Mouse (Mus musculus) heart, postnatal 25 days (tissue): ENCODE results near the gene Gimap8. TPM values are rescaled to one million over a fixed set of nuclear protein-coding genes. Genes with fewer than 3 reads are reported as not detected.

Source experiments
- DNase-seq: peaks from one replicate; pipeline ENCODE4 v3.0.0; 2022; ENCODE audit warnings: low spot score
- intact Hi-C: fragments of 180-260 bp; cut with DNase I; formaldehyde crosslinking; loops from one replicate; pipeline ENCODE4 v1.15.1; 2025
- total RNA-seq, 2 experiments: library from RNA; stranded (reverse); gene quantifications; 2 replicates each; pipeline ENCODE4 v1.2.3; 2021

Gimap8 gene
- total RNA-seq, 2 experiments from 2014 or later = 7.8 to 8.0 TPM

DNA sequence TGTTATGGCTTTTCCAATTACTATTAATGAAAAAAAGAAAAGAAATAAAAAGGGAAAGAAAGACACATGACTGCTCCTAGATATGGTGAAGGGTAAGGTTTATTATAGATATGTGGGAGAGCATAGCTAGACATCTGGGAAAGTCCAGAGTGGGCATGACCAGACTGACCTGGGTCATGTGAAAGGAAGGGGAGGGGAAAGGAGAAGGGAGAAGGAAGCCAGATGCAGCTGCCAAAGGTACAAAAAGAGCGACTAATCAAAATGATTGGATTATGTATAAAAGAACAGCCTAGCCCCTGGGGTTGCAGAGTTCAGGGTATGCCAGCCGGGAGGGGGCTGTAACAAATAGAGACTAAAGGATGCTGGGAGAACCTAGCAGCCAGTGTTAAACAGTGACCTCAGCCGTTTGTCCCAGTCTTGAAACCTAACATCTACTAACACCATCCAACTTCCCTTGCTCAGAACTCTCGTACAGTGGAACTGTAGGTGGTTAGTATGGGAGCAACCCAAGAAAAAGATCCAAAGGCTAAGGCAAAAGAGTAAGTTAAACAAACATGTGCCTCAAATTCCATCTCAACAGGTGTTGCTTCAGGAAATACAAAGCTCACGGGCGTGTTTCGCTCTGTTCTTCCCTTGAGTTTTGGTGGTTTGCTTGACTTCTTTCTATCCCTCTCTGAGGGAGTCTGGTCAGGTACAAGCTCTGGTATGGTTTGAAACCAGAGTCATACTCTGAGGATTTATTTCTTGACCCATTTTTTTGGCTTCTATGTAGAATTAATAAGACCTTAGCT, 51.2 kb downstream of the Gimap8 start:
- intact Hi-C loops = no loop called here
- DNase-seq = no peak

DNA sequence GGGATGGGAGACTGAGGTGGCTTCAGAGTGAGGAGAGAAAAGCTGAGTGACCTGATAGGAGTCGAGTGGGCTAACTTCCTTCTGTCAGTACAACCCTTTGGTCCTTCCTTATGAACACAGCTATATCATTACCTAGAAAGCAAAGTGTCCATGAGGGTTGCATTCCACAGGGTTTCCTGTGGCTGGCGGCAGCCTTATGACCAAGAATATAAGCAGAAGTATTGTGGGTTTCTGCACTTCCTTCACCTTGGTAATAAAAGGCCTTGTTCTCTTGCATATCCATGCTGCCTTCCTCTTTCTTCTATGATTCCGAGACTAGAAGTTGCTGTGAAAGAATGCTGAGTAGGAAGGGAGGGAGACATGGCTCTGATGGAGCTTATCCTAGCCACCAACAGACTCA, 51.9 kb downstream of the Gimap8 start:
- DNase-seq = no peak
- intact Hi-C loops = no loop called here

DNA sequence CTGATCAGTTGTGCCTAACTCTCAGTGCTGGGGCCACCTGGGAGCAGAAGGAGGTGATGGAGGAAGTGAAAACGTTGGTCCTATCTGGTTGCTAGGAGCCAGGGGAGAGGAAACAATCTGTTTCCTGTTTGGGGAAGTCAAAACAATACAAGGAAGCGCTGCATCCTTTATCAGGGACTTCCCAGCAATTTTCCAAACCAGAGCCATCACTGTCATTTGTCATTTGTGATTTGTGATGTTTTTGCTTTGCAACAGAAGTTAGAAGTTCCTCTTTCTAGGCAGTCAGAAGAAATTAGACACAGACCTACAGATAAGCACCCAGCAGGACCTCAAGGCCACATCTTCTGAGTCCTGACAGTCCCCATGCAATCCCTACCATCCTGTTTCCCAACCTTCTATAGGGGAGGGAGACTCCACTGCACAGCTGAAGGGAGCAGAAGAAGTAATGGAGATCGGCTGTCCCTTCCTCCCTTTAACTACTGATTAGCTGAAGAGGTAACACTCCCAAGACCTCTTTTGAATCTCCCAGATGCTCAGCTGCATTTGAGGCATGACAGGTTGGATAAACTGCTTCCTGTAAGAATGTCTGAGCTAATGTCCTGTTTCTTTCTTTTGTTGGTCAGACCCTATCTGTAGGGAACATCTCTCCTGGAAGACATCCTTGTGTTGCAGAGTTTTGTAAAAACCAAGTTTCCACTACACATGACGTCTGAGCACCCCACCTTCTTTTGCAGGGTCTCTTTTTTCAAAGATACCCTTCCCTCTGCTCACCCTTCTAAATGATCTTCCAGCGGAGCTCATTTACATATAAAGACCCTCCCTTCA, 53.4 kb downstream of the Gimap8 start:
- intact Hi-C loops = loop anchor here (5.0 kb wide), 2 partner anchors 42 to 53 kb away; partner anchors contain the start of gene Gimap8
- peak; percentile 35 for DNase-seq

DNA sequence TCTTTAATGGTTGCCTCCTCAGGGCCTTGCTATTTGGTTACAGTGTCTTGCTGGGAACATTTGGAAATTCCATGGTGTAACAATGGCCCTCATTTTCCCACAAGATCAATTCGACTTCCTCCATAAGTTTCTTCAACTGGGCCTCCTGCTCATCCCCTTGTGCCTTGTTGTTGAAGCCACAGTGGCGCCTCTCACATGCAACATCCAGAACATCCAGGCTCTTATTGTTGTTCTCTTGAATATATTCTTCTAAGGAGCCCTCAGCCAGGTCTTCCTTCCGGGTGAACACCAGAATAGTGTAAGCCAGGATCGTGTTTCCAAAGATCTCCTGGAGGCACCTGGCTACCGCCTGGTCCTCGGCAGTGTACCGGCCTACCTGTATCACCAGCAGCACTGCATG, 55.1 kb downstream of the Gimap8 start:
- no peak for DNase-seq
- intact Hi-C loops = loop anchor here (5.0 kb wide), 2 partner anchors 40 to 55 kb away; partner anchors contain the start of gene Gimap8

DNA sequence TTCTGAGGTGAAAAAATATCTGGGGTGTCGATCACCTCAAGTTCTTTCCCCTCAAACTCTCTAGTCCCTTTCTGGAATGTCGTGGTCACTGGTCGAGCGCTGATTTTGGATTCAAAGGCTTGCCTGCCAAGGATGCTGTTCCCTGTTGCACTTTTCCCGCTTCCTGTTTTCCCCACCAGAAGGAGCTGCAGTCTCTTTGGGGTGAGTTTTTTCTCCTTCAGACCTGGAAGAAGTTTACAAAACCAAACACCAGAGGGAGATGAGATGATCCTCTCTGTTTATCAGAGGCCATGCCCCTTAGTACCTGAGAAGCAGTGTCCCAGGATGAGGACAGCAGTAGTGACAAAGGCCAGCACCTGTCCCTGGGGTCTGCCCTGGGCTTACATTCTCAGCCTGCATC, 55.6 kb downstream of the Gimap8 start:
- DNase-seq = no peak
- intact Hi-C loops = loop anchor here (5.0 kb wide), 2 partner anchors 40 to 55 kb away; partner anchors contain the start of gene Gimap8

DNA sequence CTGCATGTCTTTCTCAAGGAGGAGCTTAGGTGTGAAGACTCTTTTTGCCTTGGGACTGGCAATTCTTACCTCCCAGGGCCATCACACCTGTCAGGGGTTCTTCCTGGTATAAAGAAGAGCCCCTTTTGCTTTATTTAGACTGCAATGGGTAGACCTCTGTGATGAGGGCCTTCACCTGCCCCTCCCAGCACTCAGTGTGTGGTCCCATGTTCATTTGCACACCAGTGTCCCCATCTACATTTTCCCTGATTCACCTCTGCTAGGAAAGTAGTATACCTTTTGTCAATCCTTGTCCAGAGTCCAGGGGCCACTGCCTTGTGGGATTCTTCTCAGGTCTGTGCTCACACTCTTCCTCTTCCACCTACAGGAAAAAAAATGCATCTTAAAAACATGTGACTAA, 57.1 kb downstream of the Gimap8 start:
- intact Hi-C loops = loop anchor here (2.0 to 5.0 kb wide), 3 partner anchors 17 to 57 kb away; partner anchors contain the start of gene Gimap8
- no peak for DNase-seq

DNA sequence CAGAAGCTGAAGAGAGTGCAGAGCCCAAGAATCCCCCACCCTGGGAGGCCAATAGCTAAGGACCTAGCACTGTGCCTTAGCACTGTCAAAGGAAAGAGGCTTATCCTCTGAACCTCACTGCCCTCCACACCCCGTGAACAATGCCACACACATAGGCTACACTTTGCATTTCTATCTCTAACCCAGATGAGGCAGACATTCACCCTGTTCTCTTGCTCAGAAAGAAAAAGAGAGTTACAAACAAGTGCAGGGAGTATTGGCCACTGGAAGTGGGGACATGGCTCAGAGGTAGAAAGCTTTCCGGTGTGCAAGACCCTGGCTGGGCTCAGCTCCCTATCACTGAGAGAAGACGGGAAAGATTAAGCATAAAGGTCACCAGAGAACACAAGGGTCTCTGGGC, 59.1 kb downstream of the Gimap8 start:
- intact Hi-C loops = no loop called here
- no peak for DNase-seq

Other genes with a start within 250 kb of the Gimap8 start
- 10 to 100 TPM; 11.7 to 12.4 TPM for gene Zfp467, start 201.4 kb upstream of the Gimap8 start, total RNA-seq
- under 1 TPM; 0.14 to 0.55 TPM for gene Sspo, start 199.0 kb upstream of the Gimap8 start, total RNA-seq
- 10 to 100 TPM; 19.3 to 22.2 TPM for gene Atp6v0e2, start 109.6 kb upstream of the Gimap8 start, total RNA-seq
- 10 to 100 TPM; 15.5 to 16.5 TPM for gene Lrrc61, start 92.4 kb upstream of the Gimap8 start, total RNA-seq
- 10 to 100 TPM; 73.6 to 91.2 TPM for gene Rarres2, start 74.4 kb upstream of the Gimap8 start, total RNA-seq
- gene Gm45021, start 57.6 kb upstream of the Gimap8 start, total RNA-seq = not detected
- 10 to 100 TPM; 31.0 to 31.8 TPM for gene Repin1, start 53.4 kb upstream of the Gimap8 start, total RNA-seq
- 1 to 10 TPM; 1.0 to 2.2 TPM for gene Gm44965, start 53.3 kb upstream of the Gimap8 start, total RNA-seq
- 10 to 100 TPM; 10.9 to 11.2 TPM for gene Zfp775, start 45.2 kb upstream of the Gimap8 start, total RNA-seq
- under 1 TPM; 0.14 to 0.23 TPM for gene AI854703, start 20.5 kb upstream of the Gimap8 start, total RNA-seq
- gene Gimap9, start 28.9 kb downstream of the Gimap8 start, total RNA-seq = 1 to 10 TPM; 3.1 to 4.9 TPM
- gene Gimap4, start 37.3 kb downstream of the Gimap8 start, total RNA-seq = 10 to 100 TPM; 29.0 to 30.8 TPM
- gene Gimap6, start 61.0 kb downstream of the Gimap8 start, total RNA-seq = 10 to 100 TPM; 38.5 to 41.6 TPM
- 1 to 10 TPM; 1.8 to 5.3 TPM for gene Gm28053, start 71.4 kb downstream of the Gimap8 start, total RNA-seq
- gene Gimap7, start 71.4 kb downstream of the Gimap8 start, total RNA-seq = under 1 TPM in 1 of 2 experiments, not detected in 1; 0.39 TPM
- 1 to 10 TPM; 8.5 to 9.8 TPM for gene Gimap1, start 91.8 kb downstream of the Gimap8 start, total RNA-seq
- gene Gimap5, start 99.0 kb downstream of the Gimap8 start, total RNA-seq = 1 to 10 TPM; 6.1 to 6.8 TPM
- under 1 TPM; 0.50 to 0.88 TPM for gene Gimap3, start 123.6 kb downstream of the Gimap8 start, total RNA-seq
- 10 to 100 TPM; 16.6 to 20.0 TPM for gene Tmem176a, start 193.7 kb downstream of the Gimap8 start, total RNA-seq
- gene Tmem176b, start 194.3 kb downstream of the Gimap8 start, total RNA-seq = 10 to 100 TPM; 52.5 to 54.8 TPM
- gene Aoc1, start 225.7 kb downstream of the Gimap8 start, total RNA-seq = not detected